Mouse (Mus musculus): ENCODE data around the gene Arl4c.

DNA sequence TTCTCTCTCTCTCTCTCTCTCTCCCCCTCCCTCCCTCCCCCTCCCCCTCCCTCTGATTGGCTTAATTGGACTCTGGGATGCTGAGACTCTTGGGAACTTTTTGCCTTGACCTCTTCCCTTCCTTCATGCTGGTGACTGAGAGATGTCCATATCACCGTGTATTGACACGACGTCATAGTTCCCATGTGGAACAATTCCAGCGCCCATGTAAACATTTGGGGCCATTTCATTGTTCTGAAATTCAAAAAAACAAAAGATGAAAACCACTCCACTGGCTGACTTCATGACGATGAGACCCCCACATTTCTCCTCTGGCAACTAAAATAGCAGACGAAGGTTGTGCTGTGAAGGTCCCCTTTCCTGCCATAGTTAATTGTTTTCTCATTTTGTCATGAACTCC, 69.2 kb downstream of the Arl4c start:
- TF ChIP-seq CTCF (IDR thresholded peaks at IDR 0.05; ENCODE audit: borderline replicate concordance, control insufficient read depth, extremely low read depth, insufficient read depth, low read length, poor library complexity) = no peak
- no peak for TF ChIP-seq POLR2A (IDR thresholded peaks at IDR 0.05; ENCODE audit: control insufficient read depth, extremely low read depth, insufficient read depth, low read length, poor library complexity)

All from thymus, adult 2 months (tissue).